Mouse (Mus musculus): ENCODE measurements around the gene Chad. TPM values are rescaled to one million over a fixed set of nuclear protein-coding genes. Genes with fewer than 3 reads are reported as not detected.

The Chad gene
- polyA plus RNA-seq, 1 experiment from 2014 or later: not detected

- H3K9ac ChIP-seq (ENCODE audit: low read length): no peak overlapping the region
- H3K4me2 ChIP-seq (ENCODE audit: low read depth, low read length, severe bottlenecking): no peak overlapping the region
- H3K36me3 ChIP-seq (ENCODE audit: control insufficient read depth, insufficient read depth, low read length): no peaks in the 10 kb centered on the region
- no peaks in the 10 kb centered on the region for H3K9me3 ChIP-seq (ENCODE audit: control insufficient read depth, low read length)
- H3K27ac ChIP-seq (ENCODE audit: low read depth, low read length): no peak overlapping the region
- no peaks in the 10 kb centered on the region for H3K4me1 ChIP-seq (replicated peaks; ENCODE audit: control insufficient read depth, insufficient read depth, low read length)
- WGBS: 23% methylated on average over 6 of the region's 7 CpGs
- ATAC-seq (replicated peaks; ENCODE audit: low FRiP score): no peak
- DNase-seq (ENCODE audit: low spot score): no peak
- H3K27me3 ChIP-seq (ENCODE audit: control insufficient read depth, insufficient read depth, low read length): no peaks in the 10 kb centered on the region
- H3K4me3 ChIP-seq (ENCODE audit: low read depth, low read length): no peak overlapping the region
These were observed 9.7 kb downstream of the Chad start for GRCm38 (mm10) chr11:94574560-94574959.

GRCm38 (mm10) chr11:94575036-94575435, 10.2 kb downstream of the Chad start:
- no peak for ATAC-seq (replicated peaks; ENCODE audit: low FRiP score)
- H3K27ac ChIP-seq (ENCODE audit: low read depth, low read length): no peak overlapping the region
- 81% methylated on average over 2 of the region's 2 CpGs for WGBS
- H3K9me3 ChIP-seq (ENCODE audit: control insufficient read depth, low read length): no peaks in the 10 kb centered on the region
- H3K4me2 ChIP-seq (ENCODE audit: low read depth, low read length, severe bottlenecking): no peak overlapping the region
- no peaks in the 10 kb centered on the region for H3K4me1 ChIP-seq (replicated peaks; ENCODE audit: control insufficient read depth, insufficient read depth, low read length)
- no peaks in the 10 kb centered on the region for H3K27me3 ChIP-seq (ENCODE audit: control insufficient read depth, insufficient read depth, low read length)
- no peaks in the 10 kb centered on the region for H3K36me3 ChIP-seq (ENCODE audit: control insufficient read depth, insufficient read depth, low read length)
- H3K4me3 ChIP-seq (ENCODE audit: low read depth, low read length): no peak overlapping the region
- DNase-seq (ENCODE audit: low spot score): no peak
- H3K9ac ChIP-seq (ENCODE audit: low read length): no peak overlapping the region

GRCm38 (mm10) chr11:94576361-94576760, 11.5 kb downstream of the Chad start:
- no peak overlapping the region for H3K4me2 ChIP-seq (ENCODE audit: low read depth, low read length, severe bottlenecking)
- no peak overlapping the region for H3K9ac ChIP-seq (ENCODE audit: low read length)
- WGBS: 87% methylated on average over 9 of the region's 9 CpGs
- H3K4me3 ChIP-seq (ENCODE audit: low read depth, low read length): no peak overlapping the region
- H3K9me3 ChIP-seq (ENCODE audit: control insufficient read depth, low read length): no peaks in the 10 kb centered on the region
- H3K27ac ChIP-seq (ENCODE audit: low read depth, low read length): no peak overlapping the region
- no peaks in the 10 kb centered on the region for H3K36me3 ChIP-seq (ENCODE audit: control insufficient read depth, insufficient read depth, low read length)
- no peaks in the 10 kb centered on the region for H3K4me1 ChIP-seq (replicated peaks; ENCODE audit: control insufficient read depth, insufficient read depth, low read length)
- no peaks in the 10 kb centered on the region for H3K27me3 ChIP-seq (ENCODE audit: control insufficient read depth, insufficient read depth, low read length)
- ATAC-seq (replicated peaks; ENCODE audit: low FRiP score): no peak
- no peak for DNase-seq (ENCODE audit: low spot score)

- Histone ChIP-seq H3K27me3 (ENCODE audit: control insufficient read depth, insufficient read depth, low read length) (no peaks in the 10 kb centered on the region), H3K4me1 (replicated peaks; ENCODE audit: control insufficient read depth, insufficient read depth, low read length) (no peaks in the 10 kb centered on the region), H3K27ac (ENCODE audit: low read depth, low read length) (no peak overlapping the region), H3K9ac (ENCODE audit: low read length) (no peak overlapping the region), H3K9me3 (ENCODE audit: control insufficient read depth, low read length) (no peaks in the 10 kb centered on the region), H3K4me3 (ENCODE audit: low read depth, low read length) (no peak overlapping the region), H3K4me2 (ENCODE audit: low read depth, low read length, severe bottlenecking) (no peak overlapping the region), H3K36me3 (ENCODE audit: control insufficient read depth, insufficient read depth, low read length) (no peaks in the 10 kb centered on the region)
- DNase-seq (ENCODE audit: low spot score) (no peak), ATAC-seq (replicated peaks; ENCODE audit: low FRiP score) (no peak)
- WGBS: 92% methylated on average over 5 of the region's 5 CpGs
These were observed 15.4 kb downstream of the Chad start for GRCm38 (mm10) chr11:94580111-94580740.

GRCm38 (mm10) chr11:94585091-94585490, 20.2 kb downstream of the Chad start:
- DNase-seq (ENCODE audit: low spot score) (no peak), ATAC-seq (replicated peaks; ENCODE audit: low FRiP score) (no peak)
- H3K27me3 ChIP-seq (ENCODE audit: control insufficient read depth, insufficient read depth, low read length): no peaks in the 10 kb centered on the region
- no peaks in the 10 kb centered on the region for H3K4me1 ChIP-seq (replicated peaks; ENCODE audit: control insufficient read depth, insufficient read depth, low read length)
- H3K4me3 ChIP-seq (ENCODE audit: low read depth, low read length): no peak overlapping the region
- H3K9me3 ChIP-seq (ENCODE audit: control insufficient read depth, low read length): no peaks in the 10 kb centered on the region
- H3K4me2 ChIP-seq (ENCODE audit: low read depth, low read length, severe bottlenecking): no peak overlapping the region
- H3K27ac ChIP-seq (ENCODE audit: low read depth, low read length): no peak overlapping the region
- H3K36me3 ChIP-seq (ENCODE audit: control insufficient read depth, insufficient read depth, low read length): no peaks in the 10 kb centered on the region
- 93% methylated on average over 9 of the region's 9 CpGs for WGBS
- no peak overlapping the region for H3K9ac ChIP-seq (ENCODE audit: low read length)

GRCm38 (mm10) chr11:94587511-94587910, 22.7 kb downstream of the Chad start:
- Histone ChIP-seq H3K4me2 (ENCODE audit: low read depth, low read length, severe bottlenecking) (no peak overlapping the region), H3K9ac (ENCODE audit: low read length) (no peak overlapping the region), H3K4me3 (ENCODE audit: low read depth, low read length) (no peak overlapping the region), H3K4me1 (replicated peaks; ENCODE audit: control insufficient read depth, insufficient read depth, low read length) (no peaks in the 10 kb centered on the region), H3K27ac (ENCODE audit: low read depth, low read length) (no peak overlapping the region), H3K9me3 (ENCODE audit: control insufficient read depth, low read length) (no peaks in the 10 kb centered on the region), H3K27me3 (ENCODE audit: control insufficient read depth, insufficient read depth, low read length) (no peaks in the 10 kb centered on the region), H3K36me3 (ENCODE audit: control insufficient read depth, insufficient read depth, low read length) (no peaks in the 10 kb centered on the region)
- WGBS: 78% methylated on average over 6 of the region's 6 CpGs
- DNase-seq (ENCODE audit: low spot score): no peak
- no peak for ATAC-seq (replicated peaks; ENCODE audit: low FRiP score)

GRCm38 (mm10) chr11:94596311-94596852, 31.5 kb downstream of the Chad start:
- H3K4me3 ChIP-seq (ENCODE audit: low read depth, low read length): no peak overlapping the region
- 72% methylated on average over 7 of the region's 7 CpGs for WGBS
- H3K27ac ChIP-seq (ENCODE audit: low read depth, low read length): no peak overlapping the region
- H3K36me3 ChIP-seq (ENCODE audit: control insufficient read depth, insufficient read depth, low read length): no peaks in the 10 kb centered on the region; the same call in 1 of the 2 replicates
- no peaks in the 10 kb centered on the region for H3K4me1 ChIP-seq (replicated peaks; ENCODE audit: control insufficient read depth, insufficient read depth, low read length)
- no peaks in the 10 kb centered on the region for H3K9me3 ChIP-seq (ENCODE audit: control insufficient read depth, low read length)
- DNase-seq (ENCODE audit: low spot score) (no peak), ATAC-seq (replicated peaks; ENCODE audit: low FRiP score) (no peak)
- H3K9ac ChIP-seq (ENCODE audit: low read length): no peak overlapping the region
- no peak overlapping the region for H3K4me2 ChIP-seq (ENCODE audit: low read depth, low read length, severe bottlenecking)
- no peaks in the 10 kb centered on the region for H3K27me3 ChIP-seq (ENCODE audit: control insufficient read depth, insufficient read depth, low read length)

GRCm38 (mm10) chr11:94597319-94597718, 32.5 kb downstream of the Chad start:
- DNase-seq (ENCODE audit: low spot score) (no peak), ATAC-seq (replicated peaks; ENCODE audit: low FRiP score) (no peak)
- H3K4me3 ChIP-seq (ENCODE audit: low read depth, low read length): no peak overlapping the region
- H3K9ac ChIP-seq (ENCODE audit: low read length): no peak overlapping the region
- peaks cover 3% of the 10 kb centered on the region; the same call in 1 of the 2 replicates for H3K4me1 ChIP-seq (replicated peaks; ENCODE audit: control insufficient read depth, insufficient read depth, low read length)
- no peaks in the 10 kb centered on the region; the same call in 1 of the 2 replicates for H3K36me3 ChIP-seq (ENCODE audit: control insufficient read depth, insufficient read depth, low read length)
- 98% methylated on average over 4 of the region's 4 CpGs for WGBS
- H3K27ac ChIP-seq (ENCODE audit: low read depth, low read length): no peak overlapping the region
- H3K27me3 ChIP-seq (ENCODE audit: control insufficient read depth, insufficient read depth, low read length): no peaks in the 10 kb centered on the region
- no peak overlapping the region for H3K4me2 ChIP-seq (ENCODE audit: low read depth, low read length, severe bottlenecking)
- H3K9me3 ChIP-seq (ENCODE audit: control insufficient read depth, low read length): no peaks in the 10 kb centered on the region

Measured in forebrain, embryonic 11.5 days (tissue).